ENCODE assay signal across 29 mouse cellular contexts in the genomic region with DNA sequence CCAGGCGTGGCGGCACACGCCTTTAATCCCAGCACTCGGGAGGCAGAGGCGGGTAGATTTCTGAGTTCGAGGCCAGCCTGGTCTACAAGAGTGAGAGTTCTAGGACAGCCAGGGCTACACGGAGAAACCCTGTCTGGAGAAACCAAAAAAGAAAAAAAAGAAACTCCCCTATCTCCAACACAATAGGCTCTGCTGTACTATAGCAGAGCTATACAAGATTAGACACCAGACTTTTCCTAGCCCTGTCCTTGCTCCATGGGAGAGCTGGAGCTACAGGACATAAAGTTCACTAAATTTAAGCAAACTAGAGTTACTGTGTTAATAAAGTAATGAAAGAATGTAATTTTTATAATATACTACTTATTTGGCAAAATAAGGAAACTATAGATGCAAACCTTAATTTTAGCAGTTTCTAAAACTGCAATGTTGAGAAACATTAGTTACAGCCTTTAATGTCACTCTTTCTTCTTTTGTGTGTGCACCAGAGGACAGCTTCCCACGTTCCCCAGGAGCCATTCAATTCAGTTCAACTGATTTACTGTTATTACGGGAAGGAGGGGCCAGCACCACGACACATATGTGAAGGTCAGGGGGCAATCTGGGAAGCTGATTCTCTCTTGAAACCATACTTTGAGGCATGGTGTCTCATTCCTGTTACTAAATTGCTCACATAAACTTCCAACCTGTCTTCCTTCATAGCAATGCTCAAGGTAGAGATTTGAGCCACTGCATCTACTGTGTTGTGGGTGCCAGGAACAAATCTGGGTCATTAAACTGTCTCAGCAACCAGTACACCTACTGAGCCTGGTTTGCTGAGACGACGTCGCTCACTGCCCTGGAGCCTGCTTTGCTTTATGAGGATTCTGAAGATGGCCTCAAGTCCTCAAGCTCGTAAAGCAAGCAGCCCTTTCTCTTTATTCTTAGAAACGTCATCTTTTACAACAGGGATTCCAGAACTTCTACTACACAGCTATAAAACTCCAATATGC. TPM values are rescaled to one million over a fixed set of nuclear protein-coding genes. Genes with fewer than 3 reads are reported as not detected.
DNase-seq lines count a peak whose midpoint lies in the region; ATAC-seq and TF ChIP-seq lines count a peak whose summit lies in the region.
"Had no signal": no experiment of that assay in that cellular context is flagged by ENCODE, and none has a peak within 500 bp of the region (broad histone marks: within the 10 kb centered on the region; RNA-seq: fewer than 3 reads in every experiment).

No protein-coding gene starts in this region.

- intact Hi-C loops in gastrocnemius, adult 2 months (cut with DNase I): loop anchor here (2.0 kb wide), 1 partner anchor 14 kb away; no protein-coding TSS in a partner anchor
- intact Hi-C loops in gastrocnemius, postnatal 36 days (cut with DNase I): no loop called here

- DNase-seq in gastrocnemius, adult 2 months: no peak
- DNase-seq in gastrocnemius, postnatal 36 days: no peak
- DNase-seq in neural tube, embryonic 11.5 days (ENCODE audit: low spot score): peak; percentile 28
- no peak for DNase-seq in neural tube, embryonic 10.5 days (ENCODE audit: extremely low spot score, low spot score)
- DNase-seq in mesoderm, embryonic 11.5 days (ENCODE audit: low read depth, low spot score): peak; percentile 64
- DNase-seq in kidney, postnatal 25 days: no peak
- DNase-seq: adrenal gland, adult 2 months; adrenal gland, postnatal 14 days; cerebellum, adult 11 months; cerebellum, adult 2 months; cerebellum, adult 9-11 months; cerebellum, postnatal 25 days; gastrocnemius, postnatal 10 days; heart, adult 18-20 months; heart, postnatal 10 days; heart, postnatal 4 days had no signal

- WGBS in neural tube, embryonic 11.5 days: 64% methylated on average over 15 of the region's 15 CpGs

- TF ChIP-seq CTCF in gastrocnemius, adult 2 months (IDR thresholded peaks at IDR 0.05): no peak

- peak overlapping the region; percentile 16; the same call in 1 of the 2 replicates for H3K4me3 ChIP-seq in gastrocnemius, adult 2 months
- H3K4me3 ChIP-seq in neural tube, embryonic 11.5 days (ENCODE audit: low read depth, low read length): no peak overlapping the region
- H3K4me3 ChIP-seq: embryonic facial prominence, embryonic 10.5 days; embryonic facial prominence, embryonic 13.5 days; erythroblast, embryonic 14.5 days; forebrain, embryonic 12.5 days; forebrain, embryonic 15.5 days; heart, embryonic 12.5 days; heart, embryonic 15.5 days had no signal

- peak overlapping the region; percentile 53 for H3K27ac ChIP-seq in gastrocnemius, adult 2 months
- 0 out of 2 replicates have a peak overlapping the region, but pooled peaks have one; percentile 6 for H3K27ac ChIP-seq in neural tube, embryonic 11.5 days (ENCODE audit: low read depth, low read length)
- H3K27ac ChIP-seq: embryonic facial prominence, embryonic 10.5 days; embryonic facial prominence, embryonic 13.5 days; forebrain, embryonic 12.5 days; forebrain, embryonic 15.5 days; heart, embryonic 15.5 days; hindbrain, embryonic 14.5 days; hindbrain, postnatal 0 days had no signal

- no peaks in the 10 kb centered on the region for H3K9me3 ChIP-seq in neural tube, embryonic 11.5 days (ENCODE audit: control insufficient read depth, low read length)
- H3K9me3 ChIP-seq: embryonic facial prominence, embryonic 10.5 days; embryonic facial prominence, embryonic 13.5 days; forebrain, embryonic 12.5 days; forebrain, embryonic 15.5 days; heart, embryonic 12.5 days; heart, embryonic 15.5 days had no signal

- peaks cover 8% of the 10 kb centered on the region for H3K4me1 ChIP-seq in neural tube, embryonic 11.5 days (ENCODE audit: control insufficient read depth, insufficient read depth, low read length)

- H3K9ac ChIP-seq in neural tube, embryonic 11.5 days (ENCODE audit: low read length): no peak overlapping the region
- H3K9ac ChIP-seq: embryonic facial prominence, embryonic 13.5 days; forebrain, embryonic 12.5 days; forebrain, embryonic 15.5 days; heart, embryonic 12.5 days; heart, embryonic 15.5 days; hindbrain, embryonic 14.5 days had no signal

- no peaks in the 10 kb centered on the region for H3K27me3 ChIP-seq in neural tube, embryonic 11.5 days (ENCODE audit: control insufficient read depth, insufficient read depth, low read length)
- H3K27me3 ChIP-seq: embryonic facial prominence, embryonic 13.5 days; forebrain, embryonic 12.5 days; forebrain, embryonic 15.5 days; heart, embryonic 12.5 days; heart, embryonic 15.5 days had no signal

- no peak overlapping the region for H3K4me2 ChIP-seq in neural tube, embryonic 11.5 days (ENCODE audit: low read depth)
- H3K4me2 ChIP-seq: embryonic facial prominence, embryonic 13.5 days; forebrain, embryonic 12.5 days; forebrain, embryonic 15.5 days; heart, embryonic 12.5 days; heart, embryonic 15.5 days; hindbrain, embryonic 14.5 days had no signal

- peak; percentile 86 for ATAC-seq in neural tube, embryonic 11.5 days (ENCODE audit: insufficient read depth, low FRiP score, low TSS enrichment)
- ATAC-seq: CD4-positive, CD25-positive, alpha-beta regulatory T cell, adult 4 months; forebrain, embryonic 15.5 days; hindbrain, postnatal 0 days had no signal

- H3K36me3 ChIP-seq in neural tube, embryonic 11.5 days (ENCODE audit: control insufficient read depth, insufficient read depth, low read length): peaks cover 18% of the 10 kb centered on the region

RNA-seq across cellular contexts. Expression of a gene that starts 15.9 kb away (rescaled TPM):
- total RNA-seq in gastrocnemius, adult 2 months (2021): 10 to 100 TPM; 55.8 to 58.6 TPM
- total RNA-seq in gastrocnemius, postnatal 36 days (2021): 10 to 100 TPM; 49.2 to 57.7 TPM
- polyA plus RNA-seq in neural tube, embryonic 11.5 days (2014; fragmentation: Nextera tagmentation; extraction: Ambion mirVana): 0.32 and 0.39 TPM in 2 replicates
- total RNA-seq: adrenal gland, postnatal 14 days; common myeloid progenitor, adult 5-6 weeks; hindbrain, postnatal 0 days; MEL had no signal
- polyA plus RNA-seq: adrenal gland, adult 2 months; CD4-positive, CD25-positive, alpha-beta regulatory T cell, adult 4 months; embryonic facial prominence, embryonic 10.5 days; embryonic facial prominence, embryonic 13.5 days; erythroblast, embryonic 14.5 days; forebrain, embryonic 15.5 days; hindbrain, embryonic 14.5 days; intestine, embryonic 14.5 days had no signal

RNA-seq across cellular contexts. Expression of a gene that starts 33.1 kb away (rescaled TPM):
- total RNA-seq in gastrocnemius, adult 2 months (2021): 100 to 1,000 TPM; 106 to 137 TPM
- 100 to 1,000 TPM in 1 of 2 experiments, 10 to 100 TPM in 1; 91.4 to 119 TPM for total RNA-seq in gastrocnemius, postnatal 36 days (2021)
- polyA plus RNA-seq in neural tube, embryonic 11.5 days (2014; fragmentation: Nextera tagmentation; extraction: Ambion mirVana): 171 and 188 TPM in 2 replicates

Comparison
In these comparisons a context has a peak if more than half of its experiments do, and no peak if none do; other contexts are left out.
1. DNase-seq: peak in neural tube, embryonic 11.5 days (single experiment) and mesoderm, embryonic 11.5 days (single experiment); none in gastrocnemius, adult 2 months (single experiment), gastrocnemius, postnatal 36 days (0 of 2), neural tube, embryonic 10.5 days (single experiment) and kidney, postnatal 25 days (0 of 2).